Mouse (Mus musculus): Measurements from ENCODE around the gene Pld5. TPM values are rescaled to one million over a fixed set of nuclear protein-coding genes. Genes with fewer than 3 reads are reported as not detected.
A peak's percentile ranks its signal among the peaks of the same experiment; 100 is the strongest.

The Pld5 gene
- total RNA-seq, 2 experiments from 2014 or later, result 5.7 to 6.5 TPM

- no peak for DNase-seq (ENCODE audit: extremely low spot score in 1 of 2, low spot score in 2 of 2)
- intact Hi-C loops (cut with DNase I), result no loop called here
Measured at GRCm38 (mm10) chr1:176194727-176195126, 80.4 kb downstream of the Pld5 start.

GRCm38 (mm10) chr1:176183991-176184390 is 91.1 kb downstream of the Pld5 start:
- DNase-seq (ENCODE audit: extremely low spot score in 1 of 2, low spot score in 2 of 2), result no peak
- intact Hi-C loops (cut with DNase I), result no loop called here

DNA sequence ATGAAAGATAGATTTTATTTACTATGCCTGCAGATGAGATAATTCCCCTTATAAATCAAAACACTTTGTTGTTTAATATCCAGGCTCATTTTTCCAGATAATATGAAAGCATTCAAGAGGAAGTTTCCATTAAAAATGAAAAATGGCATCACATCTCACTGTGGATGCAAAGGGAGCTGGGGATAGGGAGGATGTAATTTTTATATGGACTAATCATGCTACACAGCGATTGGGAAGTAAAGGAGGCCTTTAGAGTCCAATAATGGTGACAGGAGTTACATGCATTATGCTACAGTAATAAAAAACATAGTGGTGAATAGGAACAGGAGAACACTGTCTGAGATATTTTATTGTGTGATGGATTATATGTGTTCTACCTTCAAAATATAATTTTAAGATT is 100.1 kb downstream of the Pld5 start:
- intact Hi-C loops (cut with DNase I), result no loop called here

DNA sequence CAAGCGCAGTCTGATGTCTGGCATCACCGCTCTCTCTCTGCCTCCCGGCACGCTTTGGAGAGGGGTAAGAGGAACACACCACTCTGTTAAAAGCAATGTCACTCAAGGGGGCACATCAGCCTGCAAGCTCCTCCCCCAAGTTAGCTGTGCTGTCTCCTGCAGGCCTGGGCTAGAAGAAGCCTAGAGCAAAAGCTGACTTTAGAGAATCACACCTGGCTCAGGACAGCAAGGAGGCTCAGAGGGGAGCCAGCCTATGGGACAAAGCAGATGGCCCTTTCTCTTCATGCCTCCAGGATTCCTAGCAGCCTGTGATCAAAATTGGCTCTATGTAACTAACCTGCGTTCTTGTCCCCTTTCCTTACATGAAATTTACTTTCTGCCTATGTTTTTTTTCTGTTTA is 107.3 kb downstream of the Pld5 start:
- intact Hi-C loops (cut with DNase I), result no loop called here
- DNase-seq (ENCODE audit: extremely low spot score in 1 of 2, low spot score in 2 of 2), result no peak

More for the DNA sequence above, 100.1 kb downstream of the Pld5 start:
- DNase-seq (ENCODE audit: extremely low spot score in 1 of 2, low spot score in 2 of 2), result no peak

- intact Hi-C loops (cut with DNase I), result no loop called here
- DNase-seq (ENCODE audit: extremely low spot score in 1 of 2, low spot score in 2 of 2), result no peak
Measured at GRCm38 (mm10) chr1:176167114-176167513, 108.0 kb downstream of the Pld5 start.

DNA sequence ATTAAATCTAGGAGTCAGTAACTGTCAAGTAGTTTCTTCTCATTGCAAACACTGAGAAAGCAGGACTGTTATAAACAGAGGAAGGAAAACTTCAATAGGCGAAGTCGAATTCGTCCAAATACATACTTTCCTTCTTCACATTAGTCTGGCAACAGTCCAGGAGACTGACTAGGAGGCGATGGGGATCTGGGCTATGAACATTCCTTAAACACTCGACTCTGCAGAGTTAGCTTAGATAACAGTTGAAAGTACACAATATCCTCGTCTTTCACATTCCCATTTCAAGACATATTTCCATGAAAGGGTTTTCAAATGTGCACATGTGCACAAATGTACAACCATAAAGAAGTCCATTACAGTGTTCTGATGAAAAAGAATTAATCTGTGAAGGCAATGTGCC is 129.8 kb downstream of the Pld5 start:
- no peak for DNase-seq (ENCODE audit: extremely low spot score in 1 of 2, low spot score in 2 of 2)
- intact Hi-C loops (cut with DNase I), result no loop called here

DNA sequence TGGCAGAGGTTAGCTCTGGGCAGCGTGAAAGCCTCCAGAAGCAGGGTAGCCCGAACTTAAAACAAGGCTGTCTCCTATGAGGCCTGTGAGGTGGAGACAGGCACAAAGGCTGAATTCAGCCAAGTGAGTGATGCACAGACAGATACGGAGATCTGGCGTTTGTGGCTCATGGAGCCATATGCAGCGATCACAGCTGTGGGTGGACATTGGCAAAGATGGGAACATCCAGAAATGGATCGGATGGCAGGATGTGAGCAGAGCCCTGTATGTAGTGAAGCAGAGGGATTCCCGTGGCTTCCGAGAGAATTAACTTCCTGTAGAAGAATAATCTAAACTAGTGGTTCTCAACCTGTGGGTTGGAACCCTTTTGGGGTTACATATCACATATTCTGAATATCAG is 140.7 kb downstream of the Pld5 start:
- intact Hi-C loops (cut with DNase I), result no loop called here
- DNase-seq (ENCODE audit: extremely low spot score in 1 of 2, low spot score in 2 of 2), result no peak

GRCm38 (mm10) chr1:176125771-176126170 is 149.3 kb downstream of the Pld5 start:
- DNase-seq (ENCODE audit: extremely low spot score in 1 of 2, low spot score in 2 of 2), result no peak
- intact Hi-C loops (cut with DNase I), result no loop called here

DNA sequence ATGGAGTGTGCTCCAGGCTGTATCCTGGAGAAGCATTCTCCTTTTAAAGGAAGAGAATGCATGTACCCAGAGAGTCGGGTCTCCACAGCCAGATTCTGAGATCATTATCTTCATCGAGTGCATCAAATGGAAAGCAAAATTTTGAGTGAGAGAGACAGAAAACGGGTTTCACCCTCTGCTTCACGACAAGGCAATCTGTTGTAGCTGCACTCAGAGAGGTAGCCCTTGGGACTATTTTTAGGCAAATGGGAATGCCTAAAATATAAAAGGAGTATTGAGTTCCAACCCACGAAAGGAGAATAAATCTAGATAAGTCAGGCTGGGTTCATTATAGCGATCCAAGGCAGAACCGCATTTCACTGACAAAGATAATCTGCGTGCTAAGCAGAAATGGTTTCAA is 150.7 kb downstream of the Pld5 start:
- intact Hi-C loops (cut with DNase I), result no loop called here
- no peak for DNase-seq (ENCODE audit: extremely low spot score in 1 of 2, low spot score in 2 of 2)

DNA sequence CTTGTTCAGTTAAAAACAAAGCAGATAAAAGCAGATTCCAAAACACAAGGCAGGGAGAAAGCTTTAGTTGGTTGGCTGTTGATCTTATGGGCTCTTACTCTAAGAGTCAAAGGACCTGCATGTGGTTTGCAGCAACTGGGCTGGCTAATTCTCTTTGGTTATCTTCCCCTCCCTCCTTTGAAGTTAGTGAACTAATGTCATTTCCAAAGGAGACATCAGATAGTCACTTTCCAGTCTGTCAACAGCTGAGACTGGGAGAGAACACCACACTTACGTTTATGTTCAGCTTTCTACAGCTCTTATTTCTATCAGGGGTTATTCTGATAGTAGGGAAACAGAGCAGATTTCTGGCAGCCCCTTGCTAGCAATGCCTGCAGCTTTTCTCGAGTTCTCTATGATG is 151.3 kb downstream of the Pld5 start:
- DNase-seq (ENCODE audit: extremely low spot score in 1 of 2, low spot score in 2 of 2), result no peak
- intact Hi-C loops (cut with DNase I), result no loop called here

DNA sequence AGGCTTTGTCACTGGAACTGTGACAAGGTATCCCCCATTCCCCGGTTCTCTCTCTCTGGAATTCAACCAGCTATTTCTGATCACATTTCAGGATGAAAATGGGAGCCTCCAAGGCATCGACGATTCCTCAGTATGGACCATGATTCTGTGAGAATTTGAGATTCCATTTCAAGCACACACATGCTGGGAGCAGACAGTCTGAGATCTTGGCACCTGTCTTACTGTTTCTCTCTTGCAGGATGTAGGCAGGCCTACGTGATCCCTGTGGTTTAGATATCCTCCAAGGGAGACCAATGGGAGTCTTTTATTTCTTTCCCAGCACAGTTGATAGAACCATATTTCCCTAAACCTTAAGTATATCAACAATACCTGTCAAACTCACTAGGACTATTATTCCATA is 159.5 kb downstream of the Pld5 start:
- intact Hi-C loops (cut with DNase I), result loop anchor here (5.0 kb wide), 1 partner anchor 292 kb away; no protein-coding TSS in a partner anchor
- no peak for DNase-seq (ENCODE audit: extremely low spot score in 1 of 2, low spot score in 2 of 2)

DNA sequence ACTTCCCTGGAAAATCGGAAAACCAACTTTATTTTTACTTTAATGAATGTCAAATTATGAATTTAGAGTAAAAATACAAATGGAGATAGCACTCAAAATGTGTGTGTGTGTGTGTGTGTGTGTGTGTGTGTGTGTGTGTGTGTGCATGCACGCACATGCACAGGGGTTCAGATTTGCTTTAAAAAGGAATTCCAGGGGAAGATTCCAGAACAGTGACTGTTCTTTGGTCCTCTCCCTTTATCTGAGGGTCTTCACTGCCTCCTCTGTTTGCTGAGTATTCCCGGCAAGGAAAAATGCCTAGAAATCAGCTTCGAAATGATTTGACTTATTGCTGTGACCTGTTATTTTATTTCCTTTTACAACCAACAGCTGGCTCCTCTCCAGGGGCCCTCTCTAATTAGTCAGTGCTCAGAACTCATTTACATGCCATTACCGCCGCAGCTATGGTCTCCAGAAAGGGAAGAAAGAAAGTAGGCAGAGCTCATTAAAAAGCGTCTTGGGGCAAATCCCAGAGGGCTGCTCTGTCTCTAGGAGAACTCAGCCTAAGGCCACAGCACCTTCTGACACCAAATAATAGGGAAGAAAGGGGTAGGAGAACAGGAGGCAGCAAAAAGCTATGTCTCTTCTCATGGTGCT is 176.3 kb downstream of the Pld5 start:
- DNase-seq (ENCODE audit: extremely low spot score in 1 of 2, low spot score in 2 of 2), result peak; percentile 25 to 41
- intact Hi-C loops (cut with DNase I), result no loop called here

DNA sequence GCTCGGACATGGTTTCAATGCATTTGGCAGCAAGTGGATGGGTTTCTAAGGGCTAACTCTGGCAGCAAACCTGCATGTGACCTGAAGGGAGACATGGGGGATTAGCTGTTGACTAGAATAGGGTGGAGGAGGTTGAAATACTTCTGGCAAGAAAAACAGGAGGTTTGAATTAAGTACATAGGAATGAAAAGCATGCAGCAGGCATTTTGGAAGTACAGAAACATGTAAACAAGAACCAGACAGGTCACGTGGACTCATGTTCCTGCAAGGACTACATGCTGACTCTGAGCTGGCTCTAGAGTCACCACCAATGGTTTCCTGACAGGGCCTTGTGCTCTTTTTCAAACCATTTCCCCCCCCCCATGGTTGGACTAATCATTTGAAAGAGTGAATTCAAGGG is 183.0 kb downstream of the Pld5 start:
- DNase-seq (ENCODE audit: extremely low spot score in 1 of 2, low spot score in 2 of 2), result no peak
- intact Hi-C loops (cut with DNase I), result no loop called here

DNA sequence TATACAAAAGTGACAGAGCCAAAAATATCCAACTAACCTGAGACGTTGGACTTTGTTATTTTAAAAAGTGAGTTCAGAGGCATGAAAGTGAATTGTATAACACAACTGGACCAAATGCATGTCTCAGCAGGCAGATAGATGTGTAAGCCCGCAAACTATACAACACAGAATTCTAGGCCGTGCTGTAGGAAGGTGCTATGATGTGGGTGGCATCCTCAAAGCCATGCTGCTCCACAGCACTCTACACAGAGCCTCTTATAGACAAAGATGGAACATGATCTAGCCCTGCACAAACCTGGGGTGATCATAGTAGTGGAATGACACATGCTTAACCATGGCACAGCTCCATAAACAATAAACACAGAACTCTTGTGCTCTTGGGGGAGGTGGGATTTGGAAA is 185.7 kb downstream of the Pld5 start:
- DNase-seq (ENCODE audit: extremely low spot score in 1 of 2, low spot score in 2 of 2), result no peak
- intact Hi-C loops (cut with DNase I), result no loop called here

DNA sequence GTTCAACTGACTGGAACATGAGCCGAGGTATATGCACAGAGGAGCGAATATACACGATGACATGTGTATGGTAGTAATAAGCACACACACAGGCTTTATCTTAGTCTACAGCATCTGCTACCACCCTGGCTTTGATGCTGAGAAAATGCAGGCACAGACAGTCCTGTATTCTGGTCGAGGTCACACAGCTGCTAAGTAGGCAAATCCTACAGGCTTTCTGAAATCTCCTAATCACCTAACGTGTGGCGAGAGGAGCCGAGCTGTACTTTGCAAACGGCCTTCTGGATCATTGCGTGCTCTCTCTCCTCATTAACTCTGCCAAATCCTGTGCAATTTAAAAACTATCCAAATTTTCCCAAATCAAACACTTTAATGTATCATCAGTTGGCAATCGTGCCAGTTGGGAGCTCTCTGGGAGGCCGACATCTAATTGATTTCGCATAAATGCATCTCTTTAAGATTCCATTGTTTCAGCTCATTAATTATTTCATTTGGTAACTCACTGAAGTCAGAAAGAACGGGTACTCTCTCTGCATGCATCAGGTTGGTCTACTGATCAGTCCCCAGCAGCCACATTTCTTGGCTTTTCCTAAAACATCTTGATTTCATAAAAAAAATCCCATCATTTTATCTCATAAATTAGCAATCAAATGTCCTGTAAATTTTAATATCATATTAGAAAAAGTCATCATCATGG is 189.0 kb downstream of the Pld5 start:
- intact Hi-C loops (cut with DNase I), result no loop called here

GRCm38 (mm10) chr1:176082306-176082705 is 192.8 kb downstream of the Pld5 start:
- intact Hi-C loops (cut with DNase I), result no loop called here

More for the DNA sequence above, 189.0 kb downstream of the Pld5 start:
- DNase-seq (ENCODE audit: extremely low spot score in 1 of 2, low spot score in 2 of 2), result no peak

DNA sequence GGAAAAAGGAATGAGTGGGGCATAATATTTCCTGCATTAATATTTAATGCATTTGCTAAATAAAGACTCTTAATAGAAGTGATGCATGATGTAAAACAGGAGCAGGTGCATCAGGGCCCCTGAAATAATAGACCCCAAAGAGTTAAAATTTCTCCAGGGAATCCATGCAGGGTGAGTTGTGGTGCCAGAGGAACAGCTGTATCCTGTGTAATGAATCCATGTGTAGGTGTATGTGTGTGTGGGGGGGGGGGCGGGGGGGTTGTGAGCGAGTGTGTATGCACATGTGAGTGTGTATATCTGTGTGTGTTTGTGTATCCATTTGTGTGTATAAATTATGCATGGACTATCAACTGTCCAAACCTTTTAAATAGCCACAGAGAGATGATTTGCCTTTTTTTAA is 194.1 kb downstream of the Pld5 start:
- no peak for DNase-seq (ENCODE audit: extremely low spot score in 1 of 2, low spot score in 2 of 2)
- intact Hi-C loops (cut with DNase I), result no loop called here

More at GRCm38 (mm10) chr1:176082306-176082705, 192.8 kb downstream of the Pld5 start:
- DNase-seq (ENCODE audit: extremely low spot score in 1 of 2, low spot score in 2 of 2), result no peak

GRCm38 (mm10) chr1:176078410-176078809 is 196.7 kb downstream of the Pld5 start:
- DNase-seq (ENCODE audit: extremely low spot score in 1 of 2, low spot score in 2 of 2), result no peak
- intact Hi-C loops (cut with DNase I), result no loop called here

GRCm38 (mm10) chr1:176076799-176077198 is 198.3 kb downstream of the Pld5 start:
- DNase-seq (ENCODE audit: extremely low spot score in 1 of 2, low spot score in 2 of 2), result no peak
- intact Hi-C loops (cut with DNase I), result no loop called here

GRCm38 (mm10) chr1:176075810-176076209 is 199.3 kb downstream of the Pld5 start:
- no peak for DNase-seq (ENCODE audit: extremely low spot score in 1 of 2, low spot score in 2 of 2)
- intact Hi-C loops (cut with DNase I), result no loop called here

DNA sequence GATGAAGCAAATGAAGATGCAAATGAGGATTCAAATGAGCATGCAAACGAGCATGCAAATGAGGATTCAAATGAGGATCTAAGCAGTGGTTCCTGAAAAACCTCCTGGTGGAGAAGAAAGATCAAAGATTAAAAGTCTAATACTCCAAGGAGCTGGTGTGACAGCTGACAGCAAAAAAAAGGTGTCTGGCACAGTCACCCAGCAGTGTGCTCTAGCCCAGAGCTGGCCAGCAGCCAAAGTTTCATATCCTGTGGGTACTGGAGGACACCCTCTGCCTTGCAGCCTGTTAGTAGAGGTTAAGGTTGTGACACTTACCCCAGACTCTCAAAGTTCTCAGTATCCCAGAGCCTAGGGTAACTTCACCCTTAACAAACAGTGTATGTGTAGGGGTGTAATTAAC is 199.7 kb downstream of the Pld5 start:
- peak in 1 of 2 experiments; percentile 61 for DNase-seq (ENCODE audit: extremely low spot score in 1 of 2, low spot score in 2 of 2)
- intact Hi-C loops (cut with DNase I), result no loop called here
